Mouse (Mus musculus): ENCODE results near the gene Bbs9.

GRCm38 (mm10) chr9:22738861-22739260 is 263.3 kb downstream of the Bbs9 start:
- TF ChIP-seq POLR2A (IDR thresholded peaks at IDR 0.05; ENCODE audit: low read depth, low read length), result no peak
- no peak for TF ChIP-seq CTCF (conservative IDR thresholded peaks at IDR 0.05; ENCODE audit: insufficient read depth, insufficient read length, low read depth, low read length)
